Mouse (Mus musculus): ENCODE results near the gene AC124108.1.

- TF ChIP-seq POLR2A (IDR thresholded peaks at IDR 0.05; ENCODE audit: borderline replicate concordance, extremely low read depth, low read depth, low read length) (no peak), CTCF (IDR thresholded peaks at IDR 0.05; ENCODE audit: insufficient read depth, low read length) (no peak)
These were observed 21.8 kb downstream of the AC124108.1 start for GRCm38 (mm10) chr1:132213076-132213475.
